Mouse (Mus musculus): Measurements from ENCODE around the gene Gk5. TPM values are rescaled to one million over a fixed set of nuclear protein-coding genes. Genes with fewer than 3 reads are reported as not detected.

The Gk5 gene
- polyA plus RNA-seq, 1 experiment from 2014 or later = 1.9 TPM

DNA sequence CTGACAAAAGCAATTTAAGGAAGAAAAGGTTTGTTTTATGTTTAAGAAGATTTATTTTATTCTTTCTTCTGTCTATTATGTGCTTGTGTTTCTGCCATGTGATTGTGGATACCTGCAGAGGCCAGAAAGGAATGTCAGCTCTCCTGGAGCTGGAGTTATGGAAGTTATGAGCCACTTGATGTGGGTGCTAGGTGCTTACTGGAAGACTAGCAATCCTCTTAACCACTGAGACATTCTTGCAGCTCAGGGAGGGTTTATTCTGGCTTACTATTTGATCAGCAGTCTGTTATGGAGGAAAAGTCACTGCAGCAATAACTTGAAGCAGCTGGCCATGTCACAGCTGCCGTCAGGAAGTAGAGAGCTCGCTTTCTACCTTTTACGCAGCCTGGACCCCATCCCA, 84.5 kb downstream of the Gk5 start:
- WGBS = 97% methylated on average over 3 of the region's 3 CpGs
- no peak overlapping the region for H3K4me2 ChIP-seq (replicated peaks)
- ATAC-seq (replicated peaks) = no peak

DNA sequence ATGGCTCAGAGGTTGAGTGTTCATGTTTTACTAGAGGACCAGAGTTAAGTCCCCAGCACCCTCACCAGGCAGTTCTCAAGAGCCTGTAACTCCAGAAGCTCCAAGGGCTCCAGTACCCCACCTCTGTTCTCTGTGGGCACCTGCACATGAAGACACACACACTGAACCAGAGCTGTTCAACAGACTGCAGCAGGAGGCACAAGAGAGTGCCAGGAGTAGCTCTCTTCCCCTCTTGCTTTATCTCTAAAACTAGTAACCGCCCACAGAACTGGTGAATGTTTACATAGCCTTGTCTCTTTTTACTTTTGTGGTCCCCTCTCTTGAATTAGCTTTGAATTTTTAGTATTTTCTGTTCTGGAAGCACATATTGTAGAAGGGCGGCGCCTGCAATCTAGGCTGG, 88.3 kb downstream of the Gk5 start:
- H3K4me1 ChIP-seq = no peaks in the 10 kb centered on the region
- no peak for ATAC-seq (replicated peaks)
- WGBS = 96% methylated on average over 3 of the region's 3 CpGs

More for the DNA sequence above, 84.5 kb downstream of the Gk5 start:
- H3K9me3 ChIP-seq = no peaks in the 10 kb centered on the region
- H3K4me3 ChIP-seq = no peak overlapping the region
- no peaks in the 10 kb centered on the region for H3K27me3 ChIP-seq
- H3K9ac ChIP-seq (replicated peaks) = no peak overlapping the region
- H3K4me1 ChIP-seq = no peaks in the 10 kb centered on the region
- no peak overlapping the region for H3K27ac ChIP-seq (replicated peaks)
- no peaks in the 10 kb centered on the region for H3K36me3 ChIP-seq

DNA sequence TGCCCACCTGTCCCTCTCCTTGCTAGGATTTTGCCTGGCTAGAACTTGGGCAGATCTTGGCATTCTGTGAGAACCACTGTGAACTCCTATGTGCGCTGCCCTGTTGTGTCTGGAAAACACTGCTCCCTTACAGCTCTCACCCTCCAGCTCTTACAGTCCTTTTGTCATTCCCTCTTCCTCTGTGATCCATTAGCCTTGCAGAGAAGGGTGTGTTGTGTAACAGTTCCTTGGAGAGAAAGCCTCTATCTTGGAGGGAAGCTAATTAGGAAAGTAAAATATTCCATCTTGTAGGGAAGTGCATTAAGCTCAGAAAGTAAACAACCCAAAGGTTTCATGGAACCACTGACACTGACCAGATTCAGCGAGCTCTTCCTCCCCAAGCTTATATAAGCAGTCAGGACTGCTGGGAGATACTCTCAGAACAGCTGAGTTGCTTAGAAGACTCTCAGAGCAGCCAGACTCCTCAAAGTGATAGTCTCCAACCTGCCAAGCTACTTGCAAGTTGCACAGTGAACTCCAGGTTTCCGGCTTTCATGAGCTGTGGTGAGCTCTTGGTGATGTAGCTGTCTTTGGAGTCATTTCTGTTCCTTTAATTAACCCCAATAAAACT, 94.0 kb downstream of the Gk5 start:
- H3K27ac ChIP-seq (replicated peaks) = no peak overlapping the region
- no peak overlapping the region for H3K4me3 ChIP-seq
- peaks cover under 1% of the 10 kb centered on the region; the same call in 1 of the 2 replicates for H3K4me1 ChIP-seq
- H3K27me3 ChIP-seq = no peaks in the 10 kb centered on the region
- H3K4me2 ChIP-seq (replicated peaks) = no peak overlapping the region
- no peak for ATAC-seq (replicated peaks)
- no peak overlapping the region for H3K9ac ChIP-seq (replicated peaks)
- H3K36me3 ChIP-seq = no peaks in the 10 kb centered on the region
- WGBS = 85% methylated on average over 3 of the region's 3 CpGs
- no peaks in the 10 kb centered on the region for H3K9me3 ChIP-seq

More for the DNA sequence above, 88.3 kb downstream of the Gk5 start:
- no peaks in the 10 kb centered on the region for H3K36me3 ChIP-seq
- H3K27me3 ChIP-seq = no peaks in the 10 kb centered on the region
- no peak overlapping the region for H3K4me3 ChIP-seq
- no peak overlapping the region for H3K4me2 ChIP-seq (replicated peaks)
- H3K9me3 ChIP-seq = no peaks in the 10 kb centered on the region
- no peak overlapping the region for H3K27ac ChIP-seq (replicated peaks)
- H3K9ac ChIP-seq (replicated peaks) = no peak overlapping the region

DNA sequence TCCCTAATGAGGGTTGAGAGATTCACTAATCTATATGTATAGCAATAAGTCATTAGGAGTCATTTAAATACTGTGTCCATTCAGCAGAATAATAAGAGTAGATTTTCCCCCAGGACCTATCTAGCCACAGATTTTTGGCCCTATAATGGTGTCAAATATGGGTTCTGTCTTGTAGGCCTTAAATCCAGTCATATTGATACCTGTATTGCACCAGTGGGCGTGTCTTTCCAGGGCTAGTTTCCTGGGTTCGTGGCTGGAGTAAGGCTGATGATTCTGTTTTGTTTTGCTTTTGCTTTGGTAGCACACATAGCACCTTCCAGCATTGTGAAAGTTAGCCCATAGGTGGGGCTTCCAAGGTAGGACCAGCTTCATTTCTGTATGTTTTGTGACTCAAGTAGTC, 95.0 kb downstream of the Gk5 start:
- Histone ChIP-seq H3K4me2 (replicated peaks) (no peak overlapping the region), H3K9ac (replicated peaks) (no peak overlapping the region), H3K27ac (replicated peaks) (no peak overlapping the region), H3K36me3 (no peaks in the 10 kb centered on the region), H3K9me3 (no peaks in the 10 kb centered on the region), H3K4me3 (no peak overlapping the region), H3K4me1 (peaks cover 7% of the 10 kb centered on the region; the same call in 1 of the 2 replicates), H3K27me3 (no peaks in the 10 kb centered on the region)
- no peak for ATAC-seq (replicated peaks)
- 91% methylated on average over 2 of the region's 2 CpGs for WGBS

DNA sequence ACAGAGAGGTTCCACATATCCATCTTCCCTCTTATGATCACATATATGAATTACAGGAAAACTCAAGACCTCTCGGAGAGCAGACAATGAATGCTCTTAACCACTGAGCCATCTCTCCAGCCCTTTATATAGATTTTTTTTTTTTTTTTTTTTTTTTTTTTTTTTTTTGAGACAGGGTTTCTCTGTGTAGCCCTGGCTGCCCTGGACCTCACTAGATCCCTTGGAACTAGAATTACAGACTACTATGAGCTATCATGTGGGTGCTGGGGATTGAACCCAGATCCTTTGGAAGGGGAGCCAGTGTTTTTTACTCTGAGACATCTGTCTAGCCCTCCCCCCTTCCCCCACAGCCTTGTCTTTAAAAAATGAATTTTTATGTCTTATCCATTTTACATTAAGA, 98.1 kb downstream of the Gk5 start:
- no peak for ATAC-seq (replicated peaks)
- Histone ChIP-seq H3K4me1 (peaks cover 17% of the 10 kb centered on the region), H3K27me3 (no peaks in the 10 kb centered on the region), H3K4me2 (replicated peaks) (no peak overlapping the region), H3K9ac (replicated peaks) (no peak overlapping the region), H3K9me3 (no peaks in the 10 kb centered on the region), H3K4me3 (no peak overlapping the region), H3K36me3 (no peaks in the 10 kb centered on the region), H3K27ac (replicated peaks) (no peak overlapping the region)
- WGBS = 97% methylated on average over 1 of the region's 1 CpGs

DNA sequence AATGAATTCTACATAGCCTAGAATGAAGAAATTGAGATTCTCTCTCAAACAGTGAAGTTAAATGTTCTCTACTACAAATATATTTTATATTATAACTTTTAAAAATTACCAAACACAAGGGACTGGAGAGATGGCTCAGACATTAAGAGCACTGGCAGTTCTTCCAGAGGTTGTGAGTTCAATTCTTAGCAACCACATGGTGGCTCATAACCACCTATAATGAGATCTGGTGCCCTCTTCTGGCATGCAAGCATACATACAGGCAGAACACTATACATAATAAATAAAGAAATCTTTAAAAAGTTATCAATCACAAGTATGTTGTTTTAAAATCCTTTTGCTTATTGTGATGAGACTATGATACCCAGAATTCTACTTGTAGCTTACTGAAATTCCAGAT, 98.6 kb downstream of the Gk5 start:
- peaks cover 17% of the 10 kb centered on the region for H3K4me1 ChIP-seq
- H3K4me3 ChIP-seq = no peak overlapping the region
- H3K9ac ChIP-seq (replicated peaks) = no peak overlapping the region
- H3K27me3 ChIP-seq = no peaks in the 10 kb centered on the region
- no peak for ATAC-seq (replicated peaks)
- no peak overlapping the region for H3K27ac ChIP-seq (replicated peaks)
- H3K9me3 ChIP-seq = no peaks in the 10 kb centered on the region
- no peak overlapping the region for H3K4me2 ChIP-seq (replicated peaks)
- H3K36me3 ChIP-seq = no peaks in the 10 kb centered on the region

DNA sequence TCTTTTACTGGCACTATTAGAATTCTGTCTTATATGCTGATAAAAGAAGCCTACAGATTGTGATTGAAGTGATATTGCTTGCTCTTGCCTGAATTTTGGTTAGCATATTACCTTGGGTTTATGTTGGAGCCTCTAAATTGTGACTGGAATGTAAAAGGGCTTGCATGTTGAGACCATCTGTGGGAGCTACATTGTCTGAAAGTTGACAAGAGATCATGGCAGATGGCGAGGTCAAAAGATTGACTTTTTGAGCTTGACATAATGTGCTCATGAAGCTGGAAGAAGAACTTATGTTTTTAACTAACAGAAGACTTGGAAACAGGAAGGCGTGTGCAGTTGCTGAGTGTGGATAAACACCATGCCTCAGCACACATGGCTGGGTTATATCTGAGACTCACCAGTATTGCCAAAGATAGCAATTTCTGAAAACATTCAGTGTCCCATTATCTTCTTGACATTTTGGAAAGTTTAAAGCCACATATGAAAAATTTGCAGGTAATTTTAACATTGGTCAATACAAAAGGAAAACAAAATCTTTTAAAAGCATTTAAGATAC, 100.0 kb downstream of the Gk5 start:
- H3K9ac ChIP-seq (replicated peaks) = no peak overlapping the region
- WGBS = 47% methylated on average over 2 of the region's 2 CpGs
- no peaks in the 10 kb centered on the region for H3K36me3 ChIP-seq
- no peak overlapping the region for H3K4me3 ChIP-seq
- H3K27ac ChIP-seq (replicated peaks) = 0 out of 2 replicates have a peak overlapping the region, but pooled peaks have one; percentile 21
- ATAC-seq (replicated peaks) = peak; percentile 82
- H3K4me2 ChIP-seq (replicated peaks) = no peak overlapping the region
- no peaks in the 10 kb centered on the region for H3K9me3 ChIP-seq
- H3K4me1 ChIP-seq = peaks cover 17% of the 10 kb centered on the region
- no peaks in the 10 kb centered on the region for H3K27me3 ChIP-seq

DNA sequence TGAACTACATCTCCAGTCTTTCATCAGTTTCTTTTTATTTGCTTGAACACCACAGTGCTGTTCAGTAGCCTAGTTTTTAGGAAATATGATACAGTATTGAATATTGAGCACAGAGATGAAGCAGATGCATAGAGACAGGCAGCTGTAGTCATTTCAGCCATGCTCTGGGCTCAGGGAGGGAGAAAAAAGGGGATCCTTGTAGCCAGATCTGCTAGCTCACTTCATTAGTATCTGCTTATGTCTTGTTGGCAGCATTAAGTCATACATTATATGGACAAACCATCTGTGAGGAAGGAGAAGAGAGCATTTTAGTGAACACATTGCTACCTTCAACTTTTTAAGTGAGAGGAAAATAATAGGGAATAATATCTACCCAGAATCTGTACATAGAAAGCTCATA, 101.3 kb downstream of the Gk5 start:
- H3K4me3 ChIP-seq = no peak overlapping the region
- no peaks in the 10 kb centered on the region for H3K36me3 ChIP-seq
- H3K27me3 ChIP-seq = no peaks in the 10 kb centered on the region
- H3K4me1 ChIP-seq = peaks cover 17% of the 10 kb centered on the region
- no peak overlapping the region for H3K4me2 ChIP-seq (replicated peaks)
- no peak overlapping the region for H3K9ac ChIP-seq (replicated peaks)
- peak overlapping the region; percentile 34; the same call in 1 of the 2 replicates for H3K27ac ChIP-seq (replicated peaks)
- ATAC-seq (replicated peaks) = peak; percentile 66; the same call in 1 of the 2 replicates
- no peaks in the 10 kb centered on the region for H3K9me3 ChIP-seq

DNA sequence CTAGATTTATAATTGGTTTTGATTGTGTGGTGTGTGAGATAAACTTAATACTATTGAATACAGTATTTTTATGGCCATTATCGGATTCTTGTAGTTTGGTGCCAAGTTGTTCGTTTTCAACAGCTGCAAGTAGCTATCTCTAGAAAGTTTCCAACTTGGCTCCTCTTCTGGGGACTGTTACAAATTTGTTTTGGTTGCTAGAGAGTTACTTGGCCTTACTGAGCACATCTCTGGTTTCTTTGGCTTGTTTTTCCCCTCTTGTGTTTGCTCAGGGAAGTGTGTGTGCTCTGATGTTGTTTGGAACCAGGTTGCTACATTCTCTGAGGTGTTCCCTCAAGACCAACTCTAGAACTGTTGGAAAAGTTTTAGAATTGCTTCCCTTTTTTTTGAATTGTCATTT, 104.1 kb downstream of the Gk5 start:
- Histone ChIP-seq H3K9me3 (no peaks in the 10 kb centered on the region), H3K4me2 (replicated peaks) (no peak overlapping the region), H3K36me3 (no peaks in the 10 kb centered on the region), H3K4me3 (no peak overlapping the region), H3K4me1 (peaks cover 16% of the 10 kb centered on the region), H3K27me3 (no peaks in the 10 kb centered on the region), H3K27ac (replicated peaks) (no peak overlapping the region), H3K9ac (replicated peaks) (no peak overlapping the region)
- no peak for ATAC-seq (replicated peaks)
- 68% methylated on average over 2 of the region's 2 CpGs for WGBS

DNA sequence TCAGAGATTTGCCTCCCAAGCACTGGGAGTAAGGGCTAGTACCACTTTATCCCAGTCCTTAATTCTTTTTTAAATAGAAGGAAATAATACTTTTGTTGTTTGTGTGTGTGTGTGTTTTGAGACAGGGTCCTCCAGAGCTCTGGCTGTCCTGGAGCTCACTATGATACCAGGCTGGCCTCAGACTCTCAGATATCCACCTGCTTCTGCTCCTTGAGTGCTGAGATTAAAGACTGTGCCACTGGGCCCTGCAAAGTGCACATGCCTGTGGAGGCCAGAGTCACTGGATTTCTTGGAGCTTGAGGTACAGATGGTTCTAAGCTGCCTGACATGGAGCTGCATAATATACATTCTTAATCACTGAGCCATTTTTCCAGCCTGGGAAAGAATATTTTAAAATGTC, 109.1 kb downstream of the Gk5 start:
- no peak overlapping the region for H3K27ac ChIP-seq (replicated peaks)
- no peaks in the 10 kb centered on the region for H3K27me3 ChIP-seq
- no peak for ATAC-seq (replicated peaks)
- no peak overlapping the region for H3K4me2 ChIP-seq (replicated peaks)
- no peaks in the 10 kb centered on the region for H3K4me1 ChIP-seq
- H3K36me3 ChIP-seq = no peaks in the 10 kb centered on the region
- H3K9me3 ChIP-seq = no peaks in the 10 kb centered on the region
- H3K4me3 ChIP-seq = no peak overlapping the region
- no peak overlapping the region for H3K9ac ChIP-seq (replicated peaks)

DNA sequence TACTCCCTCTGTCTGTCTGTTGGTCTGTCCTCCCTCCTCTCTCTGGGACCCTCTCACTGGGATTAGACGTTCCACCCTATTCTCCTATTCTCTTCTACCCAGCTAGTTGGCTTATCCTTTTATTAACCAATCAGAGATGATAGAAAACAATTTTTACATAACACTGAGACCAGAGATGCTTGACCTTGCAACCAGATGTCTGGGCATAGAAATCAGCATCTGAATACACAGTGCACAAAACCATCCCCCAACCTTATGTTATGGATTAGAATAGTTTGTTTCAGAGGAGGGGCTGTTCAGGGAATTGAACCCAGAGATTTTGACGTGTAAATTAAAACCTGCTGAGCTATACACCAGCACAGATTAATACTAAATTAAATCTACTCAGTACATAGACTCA, 111.1 kb downstream of the Gk5 start:
- H3K4me1 ChIP-seq = no peaks in the 10 kb centered on the region
- no peak overlapping the region for H3K4me2 ChIP-seq (replicated peaks)
- ATAC-seq (replicated peaks) = no peak
- no peaks in the 10 kb centered on the region for H3K36me3 ChIP-seq
- H3K27me3 ChIP-seq = no peaks in the 10 kb centered on the region
- no peak overlapping the region for H3K4me3 ChIP-seq
- no peak overlapping the region for H3K9ac ChIP-seq (replicated peaks)
- WGBS = 32% methylated on average over 2 of the region's 2 CpGs
- no peak overlapping the region for H3K27ac ChIP-seq (replicated peaks)
- H3K9me3 ChIP-seq = no peaks in the 10 kb centered on the region

Data from forebrain, embryonic 15.5 days (tissue).